Mouse (Mus musculus) ES-E14 (cell line): ENCODE data around the gene Mex3a.

Experiments used
- MAFK ChIP-seq: IDR thresholded peaks from 2 replicates; pipeline ENCODE4 v1.6.1; 2014; ENCODE audit warnings: mild to moderate bottlenecking, low read depth, low read length, inconsistent platforms; ENCODE audit not compliant: insufficient read depth
- ZC3H11A ChIP-seq: IDR thresholded peaks from 2 replicates; pipeline ENCODE4 v1.6.1; 2012; ENCODE audit warnings: low read depth, mild to moderate bottlenecking, inconsistent platforms, low read length, borderline replicate concordance
- ZNF384 ChIP-seq: IDR thresholded peaks from 2 replicates; pipeline ENCODE4 v1.6.1; 2012; ENCODE audit warnings: low read depth, low read length, inconsistent platforms

GRCm38 (mm10) chr3:88502641-88503504 is 29.3 kb upstream of the Mex3a start:
- TF ChIP-seq MAFK (no peak), ZNF384 (no peak), ZC3H11A (no peak)
